Mouse (Mus musculus): ENCODE data around the gene Capn10. TPM values are rescaled to one million over a fixed set of nuclear protein-coding genes. Genes with fewer than 3 reads are reported as not detected.

Gene Capn10
- total and polyA plus RNA-seq, 3 experiments, result 11.9 to 16.1 (median 15.9) TPM

- dilution Hi-C loops (cut with MboI; ENCODE audit: extremely low pct_ligation_motif_present, extremely low pct_unique_long_range_greater_than_20kb, low sequenced_read_pairs), result no loop called here
- peak; percentile 76 for DNase-seq (ENCODE audit: extremely low read depth)
- Histone ChIP-seq H3K27ac (ENCODE audit: insufficient read depth, low read depth) (no peak overlapping the region), H3K4me3 (replicated peaks in 1 of 3; ENCODE audit: low read depth in 2 of 3, low read length in 2 of 3, poor library complexity in 1 of 3) (no peak overlapping the region), H3K9ac (ENCODE audit: insufficient read depth, low read depth) (no peak overlapping the region), H3K79me2 (replicated peaks; ENCODE audit: control insufficient read depth, extremely low read depth, insufficient read depth, poor library complexity, severe bottlenecking) (no peaks in the 10 kb centered on the region), H3K4me2 (ENCODE audit: insufficient read depth, low read depth, poor library complexity, severe bottlenecking) (no peak overlapping the region), H3K27me3 (replicated peaks) (peaks cover 61% of the 10 kb centered on the region), H3K4me1 (ENCODE audit: control insufficient read depth in 1 of 2, insufficient read depth in 2 of 2) (peaks cover 0 to 3% of the 10 kb centered on the region in 2 experiments; a peak in 2 of 4 replicates), H3K36me3 (replicated peaks in 1 of 2; ENCODE audit: control insufficient read depth in 1 of 2, insufficient read depth in 1 of 2, low read length in 1 of 2) (no peaks in the 10 kb centered on the region), H3K9me3 (replicated peaks; ENCODE audit: low read length) (no peaks in the 10 kb centered on the region)
- no peak for TF ChIP-seq USF1 (IDR thresholded peaks at IDR 0.05; ENCODE audit: low read depth, low read length)
- TF ChIP-seq MAX (IDR thresholded peaks at IDR 0.05; ENCODE audit: low read length), result 0 out of 2 replicates have a peak, but pooled peaks have one; percentile 23
- peak; percentile 55 for TF ChIP-seq RAD21 (IDR thresholded peaks at IDR 0.05; ENCODE audit: low read depth, low read length)
- TF ChIP-seq TCF12 (IDR thresholded peaks at IDR 0.05; ENCODE audit: low read depth, low read length), result no peak
- peak; percentile 29; the same call in 1 of the 2 replicates for TF ChIP-seq NELFE (IDR thresholded peaks at IDR 0.05; ENCODE audit: low read depth, low read length)
- no peak for TF ChIP-seq MEF2A (IDR thresholded peaks at IDR 0.05; ENCODE audit: borderline replicate concordance, low read depth, low read length)
- TF ChIP-seq USF2 (conservative IDR thresholded peaks at IDR 0.05; ENCODE audit: low read depth, low read length), result no peak
- peak; percentile 17; the same call in 1 of the 2 replicates for TF ChIP-seq IRF4 (IDR thresholded peaks at IDR 0.05; ENCODE audit: low read depth, low read length)
- TF ChIP-seq SMC3 (IDR thresholded peaks at IDR 0.05; ENCODE audit: low read depth, low read length), result peak; percentile 80
- no peak for TF ChIP-seq RCOR1 (conservative IDR thresholded peaks at IDR 0.05; ENCODE audit: low read depth, low read length)
- TF ChIP-seq KAT2A (IDR thresholded peaks at IDR 0.05; ENCODE audit: insufficient replicate concordance, low read length), result no peak
- TF ChIP-seq CTCF (conservative IDR thresholded peaks at IDR 0.05 in 1 of 2, IDR thresholded peaks at IDR 0.05 in 1 of 2; ENCODE audit: low read depth in 2 of 2, low read length in 2 of 2), result peak; percentile 84 to 87
- in situ Hi-C loops (cut with MboI; ENCODE audit: low pct_ligation_motif_present, low pct_unique_long_range_greater_than_20kb, low sequenced_read_pairs), result loop anchor here (5.0 kb wide), 1 partner anchor 53 kb away; no protein-coding TSS in a partner anchor
Observed at GRCm38 (mm10) chr1:92895089-92895488, 39.1 kb upstream of the Capn10 start.

- peaks cover 7 to 17% of the 10 kb centered on the region in 2 experiments for H3K4me1 ChIP-seq (ENCODE audit: control insufficient read depth in 1 of 2, insufficient read depth in 2 of 2)
- H3K4me2 ChIP-seq (ENCODE audit: insufficient read depth, low read depth, poor library complexity, severe bottlenecking), result no peak within 1 kb of the TSS
- in situ Hi-C loops (cut with MboI; ENCODE audit: low pct_ligation_motif_present, low pct_unique_long_range_greater_than_20kb, low sequenced_read_pairs) (no loop called here), dilution Hi-C loops (cut with MboI; ENCODE audit: extremely low pct_ligation_motif_present, extremely low pct_unique_long_range_greater_than_20kb, low sequenced_read_pairs) (no loop called here)
- no peak for DNase-seq (ENCODE audit: extremely low read depth)
- peaks cover 2% of the 10 kb centered on the region for H3K9me3 ChIP-seq (replicated peaks; ENCODE audit: low read length)
- H3K36me3 ChIP-seq (replicated peaks in 1 of 2; ENCODE audit: control insufficient read depth in 1 of 2, insufficient read depth in 1 of 2, low read length in 1 of 2), result peaks cover 0 to 7% of the 10 kb centered on the region in 2 experiments
- no peak within 1 kb of the TSS for H3K4me3 ChIP-seq (replicated peaks in 1 of 3; ENCODE audit: low read depth in 2 of 3, low read length in 2 of 3, poor library complexity in 1 of 3)
- H3K79me2 ChIP-seq (replicated peaks; ENCODE audit: control insufficient read depth, extremely low read depth, insufficient read depth, poor library complexity, severe bottlenecking), result no peaks in the 10 kb centered on the region
- TF ChIP-seq ZC3H11A (IDR thresholded peaks at IDR 0.05; ENCODE audit: low read depth, low read length), result no peak
- no peak for TF ChIP-seq MAX (IDR thresholded peaks at IDR 0.05; ENCODE audit: low read length)
- no peak for TF ChIP-seq TBP (conservative IDR thresholded peaks at IDR 0.05; ENCODE audit: low read depth, low read length)
- no peak for TF ChIP-seq PAX5 (IDR thresholded peaks at IDR 0.05; ENCODE audit: low read length)
- TF ChIP-seq SIN3A (IDR thresholded peaks at IDR 0.05; ENCODE audit: low read length), result no peak
- no peak for TF ChIP-seq RCOR1 (conservative IDR thresholded peaks at IDR 0.05; ENCODE audit: low read depth, low read length)
- no peak for TF ChIP-seq CHD1 (IDR thresholded peaks at IDR 0.05; ENCODE audit: low read depth, low read length)
- no peak for TF ChIP-seq ZKSCAN1 (IDR thresholded peaks at IDR 0.05; ENCODE audit: borderline replicate concordance, low read depth, low read length)
- TF ChIP-seq HCFC1 (IDR thresholded peaks at IDR 0.05; ENCODE audit: low read depth, low read length), result no peak
- TF ChIP-seq TCF12 (IDR thresholded peaks at IDR 0.05; ENCODE audit: low read depth, low read length), result no peak
- TF ChIP-seq UBTF (IDR thresholded peaks at IDR 0.05; ENCODE audit: low read depth, low read length), result no peak
- no peak for TF ChIP-seq KAT2A (IDR thresholded peaks at IDR 0.05; ENCODE audit: insufficient replicate concordance, low read length)
- no peak for TF ChIP-seq NRF1 (IDR thresholded peaks at IDR 0.05; ENCODE audit: low read depth, low read length)
- TF ChIP-seq EP300 (IDR thresholded peaks at IDR 0.05; ENCODE audit: low read length), result no peak
- TF ChIP-seq ZMIZ1 (IDR thresholded peaks at IDR 0.05; ENCODE audit: low read depth, low read length), result no peak
- no peak for TF ChIP-seq MAFK (IDR thresholded peaks at IDR 0.05; ENCODE audit: insufficient replicate concordance, low read length)
- TF ChIP-seq MAZ (IDR thresholded peaks at IDR 0.05; ENCODE audit: low read depth, low read length), result no peak
- no peak within 1 kb of the TSS for H3K9ac ChIP-seq (ENCODE audit: insufficient read depth, low read depth)
- peaks cover 31% of the 10 kb centered on the region for H3K27me3 ChIP-seq (replicated peaks)
- H3K27ac ChIP-seq (ENCODE audit: insufficient read depth, low read depth), result no peak within 1 kb of the TSS
Observed at GRCm38 (mm10) chr1:92902786-92903185, 31.4 kb upstream of the Capn10 start, which contains the start of gene Ankmy1. TSS of gene Ankmy1 (minus strand) at chr1:92902906.

Measured in CH12.LX (cell line).